Mouse (Mus musculus) inflammation-experienced regulatory T-cells (primary cell): ENCODE results near the gene Fst. TPM values are rescaled to one million over a fixed set of nuclear protein-coding genes. Genes with fewer than 3 reads are reported as not detected.

Source experiments
- polyA plus RNA-seq, 2 experiments: library from polyadenylated mRNA; unstranded; fragments of 100-300 nt; shearing (Covaris generic); gene quantifications; one replicate each; pipeline ENCODE4 v1.2.1; 2017

The Fst gene
- polyA plus RNA-seq: under 1 TPM; 0.16 to 0.71 TPM

GRCm38 (mm10) chr13:114458886-114459700 lies at the start of gene Fst:
Gene Fst (minus strand): TSS chr13:114458951.

Other genes with a start within 250 kb of the Fst start
- gene Ndufs4, start 70.7 kb downstream of the Fst start, polyA plus RNA-seq: 100 to 1,000 TPM; 165 to 176 TPM